Comparison of ENCODE assay signal across 23 mouse cellular contexts in the genomic region with DNA sequence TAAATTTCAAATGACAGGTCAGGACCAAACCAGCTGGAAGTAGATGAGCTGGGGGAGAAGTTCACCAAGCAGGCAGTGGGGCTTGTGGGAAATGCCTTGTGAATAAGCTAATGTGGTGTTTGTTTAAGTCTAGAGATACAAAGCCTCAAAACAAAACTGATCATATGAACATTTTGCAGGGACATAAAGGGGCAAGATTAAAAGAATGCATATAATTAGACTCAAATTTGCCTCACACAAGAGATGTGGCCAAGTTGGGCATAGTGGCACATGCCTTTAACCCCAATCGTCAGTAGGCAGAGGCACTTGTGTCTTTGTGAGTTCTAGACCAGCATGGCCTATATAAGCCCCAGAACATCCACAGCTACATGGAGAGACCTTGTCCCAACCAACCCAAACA. TPM values are rescaled to one million over a fixed set of nuclear protein-coding genes. Genes with fewer than 3 reads are reported as not detected.
DNase-seq lines count a peak whose midpoint lies in the region; ATAC-seq and TF ChIP-seq lines count a peak whose summit lies in the region.
"Had no signal": no experiment of that assay in that cellular context is flagged by ENCODE, and none has a peak within 500 bp of the region (broad histone marks: within the 10 kb centered on the region; RNA-seq: fewer than 3 reads in every experiment).

No protein-coding gene starts in this region.

- H3K4me3 ChIP-seq in midbrain, embryonic 10.5 days = no peak overlapping the region
- no peak overlapping the region for H3K4me3 ChIP-seq in midbrain, embryonic 15.5 days
- no peak overlapping the region for H3K4me3 ChIP-seq in CH12.LX (replicated peaks in 1 of 3; ENCODE audit: low read depth in 2 of 3, low read length in 2 of 3, poor library complexity in 1 of 3)
- H3K4me3 ChIP-seq in macrophage (ENCODE audit: inconsistent target) = peak overlapping the region; percentile 63
- H3K4me3 ChIP-seq: embryonic facial prominence, embryonic 10.5 days; embryonic facial prominence, embryonic 12.5 days; forebrain, embryonic 13.5 days; forebrain, embryonic 15.5 days had no signal

- peak overlapping the region; percentile 30 for H3K27ac ChIP-seq in midbrain, embryonic 10.5 days (replicated peaks)
- no peak overlapping the region for H3K27ac ChIP-seq in midbrain, embryonic 15.5 days
- no peak overlapping the region; the same call in 1 of the 2 replicates for H3K27ac ChIP-seq in CH12.LX (ENCODE audit: insufficient read depth, low read depth)
- H3K27ac ChIP-seq in macrophage = peak overlapping the region; percentile 95
- H3K27ac ChIP-seq: embryonic facial prominence, embryonic 10.5 days; embryonic facial prominence, embryonic 12.5 days; forebrain, embryonic 13.5 days; forebrain, embryonic 15.5 days had no signal

- no peak for TF ChIP-seq EP300 in CH12.LX (IDR thresholded peaks at IDR 0.05; ENCODE audit: low read length)

- ATAC-seq in midbrain, embryonic 15.5 days (replicated peaks) = no peak
- ATAC-seq: CD4-positive, CD25-positive, alpha-beta regulatory T cell, adult 4 months; forebrain, embryonic 13.5 days; forebrain, embryonic 15.5 days; forebrain, postnatal 0 days had no signal

- no peak for TF ChIP-seq RAD21 in CH12.LX (IDR thresholded peaks at IDR 0.05; ENCODE audit: low read depth, low read length)

- H3K9me3 ChIP-seq in midbrain, embryonic 10.5 days (replicated peaks) = no peaks in the 10 kb centered on the region
- H3K9me3 ChIP-seq in midbrain, embryonic 15.5 days = no peaks in the 10 kb centered on the region
- no peaks in the 10 kb centered on the region for H3K9me3 ChIP-seq in CH12.LX (replicated peaks; ENCODE audit: low read length)
- H3K9me3 ChIP-seq: embryonic facial prominence, embryonic 10.5 days; embryonic facial prominence, embryonic 12.5 days; forebrain, embryonic 13.5 days; forebrain, embryonic 15.5 days had no signal

- in situ Hi-C loops in CH12.LX (cut with MboI; ENCODE audit: low pct_ligation_motif_present, low pct_unique_long_range_greater_than_20kb, low sequenced_read_pairs) = loop anchor here (25.0 kb wide), 1 partner anchor 220 kb away; no protein-coding TSS in a partner anchor

- no peak overlapping the region for H3K9ac ChIP-seq in midbrain, embryonic 15.5 days
- peak overlapping the region; percentile 65 for H3K9ac ChIP-seq in CH12.LX (ENCODE audit: insufficient read depth, low read depth)
- H3K9ac ChIP-seq: embryonic facial prominence, embryonic 12.5 days; forebrain, embryonic 13.5 days; forebrain, embryonic 15.5 days; forebrain, postnatal 0 days had no signal

- H3K4me1 ChIP-seq in midbrain, embryonic 10.5 days = peaks cover 61% of the 10 kb centered on the region
- peaks cover 13% of the 10 kb centered on the region; the same call in 1 of the 2 replicates for H3K4me1 ChIP-seq in midbrain, embryonic 15.5 days
- H3K4me1 ChIP-seq in CH12.LX (ENCODE audit: control insufficient read depth in 1 of 2, insufficient read depth in 2 of 2) = peaks cover 12 to 57% of the 10 kb centered on the region in 2 experiments

- no peaks in the 10 kb centered on the region for H3K27me3 ChIP-seq in midbrain, embryonic 10.5 days (ENCODE audit: low read depth, poor library complexity, severe bottlenecking)
- no peaks in the 10 kb centered on the region for H3K27me3 ChIP-seq in midbrain, embryonic 15.5 days (replicated peaks)
- H3K27me3 ChIP-seq in CH12.LX (replicated peaks) = no peaks in the 10 kb centered on the region
- H3K27me3 ChIP-seq: embryonic facial prominence, embryonic 12.5 days; forebrain, embryonic 13.5 days; forebrain, embryonic 15.5 days had no signal

- no peak overlapping the region for H3K4me2 ChIP-seq in midbrain, embryonic 15.5 days
- peak overlapping the region; percentile 83 for H3K4me2 ChIP-seq in CH12.LX (ENCODE audit: insufficient read depth, low read depth, poor library complexity, severe bottlenecking)
- H3K4me2 ChIP-seq: embryonic facial prominence, embryonic 12.5 days; forebrain, embryonic 13.5 days; forebrain, embryonic 15.5 days had no signal

- 0 out of 2 replicates have a peak, but pooled peaks cover 1% of the 10 kb centered on the region for H3K79me2 ChIP-seq in CH12.LX (replicated peaks; ENCODE audit: control insufficient read depth, extremely low read depth, insufficient read depth, poor library complexity, severe bottlenecking)
- peaks cover 72% of the 10 kb centered on the region for H3K79me2 ChIP-seq in macrophage (ENCODE audit: inconsistent target)

- no peak for TF ChIP-seq CTCF in CH12.LX (conservative IDR thresholded peaks at IDR 0.05 in 1 of 2, IDR thresholded peaks at IDR 0.05 in 1 of 2; ENCODE audit: low read depth in 2 of 2, low read length in 2 of 2)

- no peaks in the 10 kb centered on the region for H3K36me3 ChIP-seq in midbrain, embryonic 10.5 days
- H3K36me3 ChIP-seq in midbrain, embryonic 15.5 days (replicated peaks) = no peaks in the 10 kb centered on the region
- H3K36me3 ChIP-seq in CH12.LX (replicated peaks in 1 of 2; ENCODE audit: control insufficient read depth in 1 of 2, insufficient read depth in 1 of 2, low read length in 1 of 2) (no peaks in the 10 kb centered on the region), macrophage (ENCODE audit: inconsistent target) (no peaks in the 10 kb centered on the region)
- H3K36me3 ChIP-seq: embryonic facial prominence, embryonic 10.5 days; embryonic facial prominence, embryonic 12.5 days; forebrain, embryonic 15.5 days had no signal

- dilution Hi-C loops in CH12.LX (cut with MboI; ENCODE audit: extremely low pct_ligation_motif_present, extremely low pct_unique_long_range_greater_than_20kb, low sequenced_read_pairs) = no loop called here

- TF ChIP-seq POLR2A in CH12.LX (IDR thresholded peaks at IDR 0.05; ENCODE audit: low read depth, low read length) = no peak

- no peak for DNase-seq in midbrain, embryonic 10.5 days (ENCODE audit: low spot score)
- DNase-seq in CH12.LX (ENCODE audit: extremely low read depth) = no peak
- no peak for DNase-seq in frontal cortex, postnatal 36 days (ENCODE audit: low spot score in 2 of 2)
- DNase-seq in cerebellum, postnatal 36 days = no peak
- DNase-seq in urinary bladder, postnatal 4 days (ENCODE audit: low spot score in 2 of 2) = no peak
- DNase-seq: adrenal gland, adult 2 months; adrenal gland, postnatal 10 days; adrenal gland, postnatal 36 days; B cell, adult 2 months; cerebellum, adult 11 months; cerebellum, adult 18-20 months; cerebellum, adult 8-10 months; cerebellum, adult 9-11 months; cerebellum, postnatal 14 days; forebrain, postnatal 0 days had no signal

- WGBS in midbrain, embryonic 10.5 days = 95% methylated on average over 1 of the region's 1 CpGs
- 75% methylated on average over 1 of the region's 1 CpGs for WGBS in midbrain, embryonic 15.5 days
- 80% methylated on average over 1 of the region's 1 CpGs for WGBS in macrophage (ENCODE audit: missing documents)

TF ChIP-seq in CH12.LX, 34 proteins besides CTCF, POLR2A, EP300 and RAD21:
- no peak for TF ChIP-seq NELFE (IDR thresholded peaks at IDR 0.05; ENCODE audit: low read depth, low read length)
- TF ChIP-seq ETS1 (conservative IDR thresholded peaks at IDR 0.05; ENCODE audit: low read depth, low read length) = no peak
- TF ChIP-seq MAFK (IDR thresholded peaks at IDR 0.05; ENCODE audit: insufficient replicate concordance, low read length) = no peak
- TF ChIP-seq CHD1 (IDR thresholded peaks at IDR 0.05; ENCODE audit: low read depth, low read length) = no peak
- 0 out of 2 replicates have a peak, but pooled peaks have one; percentile 47 for TF ChIP-seq MXI1 (IDR thresholded peaks at IDR 0.05; ENCODE audit: low read depth, low read length)
- TF ChIP-seq MAX (IDR thresholded peaks at IDR 0.05; ENCODE audit: low read length) = no peak
- no peak for TF ChIP-seq ZKSCAN1 (IDR thresholded peaks at IDR 0.05; ENCODE audit: borderline replicate concordance, low read depth, low read length)
- 0 out of 2 replicates have a peak, but pooled peaks have one; percentile 52 for TF ChIP-seq TBP (conservative IDR thresholded peaks at IDR 0.05; ENCODE audit: low read depth, low read length)
TF ChIP-seq in CH12.LX: peak in this region for 2.

RNA-seq across cellular contexts. Expression of gene Hpgds, which starts 2.4 kb away (rescaled TPM):
- polyA plus RNA-seq in midbrain, embryonic 10.5 days (2016; fragmentation: Nextera tagmentation; extraction: Ambion mirVana) = 7.7 and 12.8 TPM in 2 replicates
- 4.3 and 4.8 TPM in 2 replicates for polyA plus RNA-seq in midbrain, embryonic 15.5 days (2015; fragmentation: Nextera tagmentation; extraction: Ambion mirVana)
- total RNA-seq in CH12.LX (2012; rRNA removed) (4.5 and 6.4 TPM in 2 replicates), CH12.LX (2014; rRNA removed) (4.5 and 5.5 TPM in 2 replicates)
- polyA plus RNA-seq in CH12.LX (2012; ENCODE audit: insufficient read length, low read depth) (9.7 and 12.9 TPM in 2 replicates), macrophage (2018) (160 to 320 TPM (median 215 TPM) in 3 replicates)
- 1,000 to 10,000 TPM in 3 of 26 experiments, 100 to 1,000 TPM in 23; 104 to 1,343 (median 734) TPM for total RNA-seq in macrophage (2018; cell fraction: chromatin; rRNA removed)
- total RNA-seq in macrophage (2018; cell fraction: cytosol; rRNA removed) = 100 to 1,000 TPM; 121 to 274 (median 204) TPM
- total RNA-seq in macrophage (2018; cell fraction: nucleus; rRNA removed) = 1,000 to 10,000 TPM in 1 of 26 experiments, 100 to 1,000 TPM in 25; 198 to 1,087 (median 535) TPM
- total RNA-seq: MEL had no signal

Comparison
In these comparisons a context has a peak if more than half of its experiments do, and no peak if none do; other contexts are left out.
1. H3K27ac ChIP-seq: peak in midbrain, embryonic 10.5 days (single experiment) and macrophage (single experiment); none in midbrain, embryonic 15.5 days (single experiment) and CH12.LX (single experiment).
2. RNA of gene Hpgds, which starts 2.4 kb away (polyA plus RNA-seq): 160 to 320 TPM in macrophage; 9.7 to 12.9 TPM in CH12.LX, 7.7 to 12.8 TPM in midbrain, embryonic 10.5 days and 4.3 to 4.8 TPM in midbrain, embryonic 15.5 days; every median in the first group is over 10 times any median in the second.